Mouse (Mus musculus): ENCODE results near the gene Nek6. TPM values are rescaled to one million over a fixed set of nuclear protein-coding genes. Genes with fewer than 3 reads are reported as not detected.

Nek6 gene
- polyA plus RNA-seq, 1 experiment, result 3.3 TPM

- Histone ChIP-seq H3K4me3 (ENCODE audit: control insufficient read depth, low read depth, low read length) (no peak overlapping the region), H3K27ac (ENCODE audit: control insufficient read depth, insufficient read depth, low read depth, low read length) (no peak overlapping the region), H3K4me1 (ENCODE audit: control insufficient read depth, insufficient read depth, low read length) (no peaks in the 10 kb centered on the region), H3K27me3 (ENCODE audit: control insufficient read depth, insufficient read depth, low read length) (no peaks in the 10 kb centered on the region), H3K36me3 (ENCODE audit: control insufficient read depth, insufficient read depth, low read length) (no peaks in the 10 kb centered on the region)
- TF ChIP-seq CTCF (IDR thresholded peaks at IDR 0.05; ENCODE audit: control insufficient read depth, insufficient read depth, insufficient replicate concordance, low read depth, low read length) (no peak), POLR2A (IDR thresholded peaks at IDR 0.05; ENCODE audit: control insufficient read depth, low read depth, low read length) (no peak)
Observed at GRCm38 (mm10) chr2:38578602-38579521, 67.4 kb downstream of the Nek6 start.

DNA sequence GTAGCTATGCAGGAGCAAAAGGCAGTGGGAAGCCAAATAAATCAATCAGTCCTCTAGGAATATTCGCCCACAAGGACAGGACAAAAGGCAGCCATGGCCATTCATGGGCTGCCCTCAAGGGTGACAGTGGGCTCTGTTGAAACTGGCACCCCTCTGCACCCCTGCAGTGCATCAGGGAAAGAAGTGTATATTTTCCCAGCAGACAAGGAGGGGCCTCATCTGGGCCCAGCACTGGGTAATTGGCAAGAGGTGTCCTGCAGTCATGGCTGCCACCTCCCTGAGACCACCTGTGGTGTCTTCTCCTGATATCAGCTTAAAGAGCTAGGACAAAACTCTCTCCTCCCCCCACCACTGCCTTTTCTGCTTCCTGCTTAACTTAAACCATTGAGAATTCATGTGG is 68.1 kb downstream of the Nek6 start:
- H3K27me3 ChIP-seq (ENCODE audit: control insufficient read depth, insufficient read depth, low read length), result no peaks in the 10 kb centered on the region
- no peaks in the 10 kb centered on the region for H3K36me3 ChIP-seq (ENCODE audit: control insufficient read depth, insufficient read depth, low read length)
- no peak overlapping the region for H3K4me3 ChIP-seq (ENCODE audit: control insufficient read depth, low read depth, low read length)
- H3K4me1 ChIP-seq (ENCODE audit: control insufficient read depth, insufficient read depth, low read length), result no peaks in the 10 kb centered on the region
- no peak overlapping the region for H3K27ac ChIP-seq (ENCODE audit: control insufficient read depth, insufficient read depth, low read depth, low read length)
- TF ChIP-seq POLR2A (IDR thresholded peaks at IDR 0.05; ENCODE audit: control insufficient read depth, low read depth, low read length), result no peak

DNA sequence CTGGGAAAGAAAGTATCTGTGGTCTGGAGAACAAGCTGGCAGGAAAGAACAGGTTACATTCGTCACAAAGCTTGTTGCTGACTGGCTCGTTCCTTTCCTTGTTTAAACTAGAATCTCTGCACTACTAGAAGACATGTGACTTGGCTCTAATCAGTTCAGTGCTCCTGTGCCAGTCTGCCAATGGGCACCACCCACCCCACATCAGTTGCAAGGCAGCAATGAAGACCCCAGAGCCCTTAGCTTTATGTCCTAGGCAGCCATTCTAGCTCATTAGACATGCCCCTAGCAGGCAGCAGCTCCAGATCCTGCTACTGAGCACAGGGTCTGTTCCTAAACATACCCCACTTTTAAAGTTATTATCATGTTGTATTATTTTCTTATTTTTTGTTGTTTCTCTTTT is 72.5 kb downstream of the Nek6 start:
- Histone ChIP-seq H3K27ac (ENCODE audit: control insufficient read depth, insufficient read depth, low read depth, low read length) (no peak overlapping the region), H3K4me1 (ENCODE audit: control insufficient read depth, insufficient read depth, low read length) (no peaks in the 10 kb centered on the region), H3K36me3 (ENCODE audit: control insufficient read depth, insufficient read depth, low read length) (no peaks in the 10 kb centered on the region), H3K4me3 (ENCODE audit: control insufficient read depth, low read depth, low read length) (no peak overlapping the region), H3K27me3 (ENCODE audit: control insufficient read depth, insufficient read depth, low read length) (no peaks in the 10 kb centered on the region)
- TF ChIP-seq POLR2A (IDR thresholded peaks at IDR 0.05; ENCODE audit: control insufficient read depth, low read depth, low read length) (no peak), CTCF (IDR thresholded peaks at IDR 0.05; ENCODE audit: control insufficient read depth, insufficient read depth, insufficient replicate concordance, low read depth, low read length) (no peak)

DNA sequence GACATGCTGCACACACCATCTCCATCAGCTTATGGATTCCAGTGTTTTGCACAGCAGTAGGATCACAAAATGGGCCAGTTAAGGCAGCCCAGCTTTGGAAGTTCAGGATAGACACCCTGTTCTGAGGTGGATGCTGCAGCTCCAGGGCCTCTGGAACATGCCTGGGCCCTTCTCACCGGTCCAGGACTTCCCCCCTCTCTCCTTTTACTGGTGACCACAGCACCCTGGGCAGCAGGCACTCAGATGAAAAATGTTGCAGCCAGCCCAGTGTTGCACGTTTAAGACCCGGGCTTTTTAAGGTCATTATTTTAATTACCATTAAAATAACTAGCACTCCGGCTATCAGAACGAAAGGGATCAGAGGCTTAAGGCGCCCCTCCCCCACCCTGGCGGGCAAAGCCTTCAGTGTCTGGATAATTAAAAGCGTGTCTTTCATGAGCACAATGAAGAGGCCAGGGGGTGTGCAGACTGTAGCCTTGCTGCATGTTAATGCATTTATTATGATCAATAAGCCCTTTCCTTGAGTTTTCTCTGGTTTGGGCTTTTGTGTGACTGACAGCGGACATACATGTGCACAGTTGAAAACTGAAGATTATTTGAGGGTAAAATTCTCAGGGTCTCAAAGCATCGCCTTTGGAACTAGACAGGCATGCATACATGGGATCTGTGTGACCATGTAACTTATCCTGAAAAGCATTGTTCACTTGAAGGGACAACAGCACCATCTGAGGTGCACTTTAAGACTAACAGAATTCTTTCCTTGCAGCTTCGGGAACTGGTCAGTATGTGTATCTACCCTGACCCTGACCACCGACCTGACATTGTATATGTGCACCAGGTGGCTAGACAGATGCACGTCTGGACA is 73.3 kb downstream of the Nek6 start:
- Histone ChIP-seq H3K27ac (ENCODE audit: control insufficient read depth, insufficient read depth, low read depth, low read length) (no peak overlapping the region), H3K4me3 (ENCODE audit: control insufficient read depth, low read depth, low read length) (no peak overlapping the region), H3K36me3 (ENCODE audit: control insufficient read depth, insufficient read depth, low read length) (no peaks in the 10 kb centered on the region; the same call in 1 of the 2 replicates), H3K27me3 (ENCODE audit: control insufficient read depth, insufficient read depth, low read length) (no peaks in the 10 kb centered on the region), H3K4me1 (ENCODE audit: control insufficient read depth, insufficient read depth, low read length) (no peaks in the 10 kb centered on the region)
- no peak for TF ChIP-seq POLR2A (IDR thresholded peaks at IDR 0.05; ENCODE audit: control insufficient read depth, low read depth, low read length)
- TF ChIP-seq CTCF (IDR thresholded peaks at IDR 0.05; ENCODE audit: control insufficient read depth, insufficient read depth, insufficient replicate concordance, low read depth, low read length), result no peak

DNA sequence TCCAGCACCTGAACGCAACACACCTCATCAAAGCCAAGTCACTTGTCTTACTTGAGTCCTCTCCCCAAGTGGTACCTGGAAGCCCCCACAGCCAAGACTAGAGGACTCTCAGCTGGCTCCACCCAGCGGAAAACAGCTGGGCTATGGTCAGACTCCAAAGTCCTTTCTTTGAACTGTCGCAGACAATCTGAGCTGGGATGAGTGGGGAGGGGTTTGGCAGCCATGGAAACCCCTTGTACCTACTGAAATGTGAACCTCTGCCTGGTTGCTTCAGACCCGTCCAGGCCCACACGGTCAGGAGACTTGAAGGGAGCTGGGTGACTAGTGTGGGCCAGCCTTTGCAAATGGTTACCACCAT is 73.9 kb downstream of the Nek6 start:
- no peaks in the 10 kb centered on the region for H3K27me3 ChIP-seq (ENCODE audit: control insufficient read depth, insufficient read depth, low read length)
- no peak overlapping the region for H3K27ac ChIP-seq (ENCODE audit: control insufficient read depth, insufficient read depth, low read depth, low read length)
- no peaks in the 10 kb centered on the region; the same call in none of the 2 replicates for H3K36me3 ChIP-seq (ENCODE audit: control insufficient read depth, insufficient read depth, low read length)
- no peak overlapping the region for H3K4me3 ChIP-seq (ENCODE audit: control insufficient read depth, low read depth, low read length)
- TF ChIP-seq POLR2A (IDR thresholded peaks at IDR 0.05; ENCODE audit: control insufficient read depth, low read depth, low read length) (no peak), CTCF (IDR thresholded peaks at IDR 0.05; ENCODE audit: control insufficient read depth, insufficient read depth, insufficient replicate concordance, low read depth, low read length) (no peak)
- H3K4me1 ChIP-seq (ENCODE audit: control insufficient read depth, insufficient read depth, low read length), result no peaks in the 10 kb centered on the region

DNA sequence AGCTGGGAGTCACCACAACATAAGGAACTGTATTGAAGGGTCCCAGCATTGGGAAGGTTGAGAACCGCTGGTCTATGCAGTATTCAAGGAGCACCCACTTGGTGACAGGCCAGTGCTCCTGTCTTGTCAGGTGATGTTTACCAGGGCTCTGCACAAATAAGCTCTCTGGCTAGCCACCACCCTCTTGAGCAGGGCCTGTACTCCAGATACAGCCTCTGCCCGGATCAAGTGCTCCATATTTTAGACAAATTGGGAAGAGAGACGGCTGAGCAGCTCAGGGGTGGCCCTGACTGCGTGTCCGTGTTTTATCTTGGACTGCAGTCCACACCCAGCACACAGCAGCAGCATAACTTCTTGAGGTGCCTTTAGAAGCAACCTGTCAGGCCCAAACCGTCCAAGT is 75.3 kb downstream of the Nek6 start:
- Histone ChIP-seq H3K4me1 (ENCODE audit: control insufficient read depth, insufficient read depth, low read length) (no peaks in the 10 kb centered on the region), H3K36me3 (ENCODE audit: control insufficient read depth, insufficient read depth, low read length) (no peaks in the 10 kb centered on the region; the same call in none of the 2 replicates), H3K27ac (ENCODE audit: control insufficient read depth, insufficient read depth, low read depth, low read length) (no peak overlapping the region), H3K27me3 (ENCODE audit: control insufficient read depth, insufficient read depth, low read length) (no peaks in the 10 kb centered on the region), H3K4me3 (ENCODE audit: control insufficient read depth, low read depth, low read length) (no peak overlapping the region)
- TF ChIP-seq CTCF (IDR thresholded peaks at IDR 0.05; ENCODE audit: control insufficient read depth, insufficient read depth, insufficient replicate concordance, low read depth, low read length), result no peak
- TF ChIP-seq POLR2A (IDR thresholded peaks at IDR 0.05; ENCODE audit: control insufficient read depth, low read depth, low read length), result no peak

DNA sequence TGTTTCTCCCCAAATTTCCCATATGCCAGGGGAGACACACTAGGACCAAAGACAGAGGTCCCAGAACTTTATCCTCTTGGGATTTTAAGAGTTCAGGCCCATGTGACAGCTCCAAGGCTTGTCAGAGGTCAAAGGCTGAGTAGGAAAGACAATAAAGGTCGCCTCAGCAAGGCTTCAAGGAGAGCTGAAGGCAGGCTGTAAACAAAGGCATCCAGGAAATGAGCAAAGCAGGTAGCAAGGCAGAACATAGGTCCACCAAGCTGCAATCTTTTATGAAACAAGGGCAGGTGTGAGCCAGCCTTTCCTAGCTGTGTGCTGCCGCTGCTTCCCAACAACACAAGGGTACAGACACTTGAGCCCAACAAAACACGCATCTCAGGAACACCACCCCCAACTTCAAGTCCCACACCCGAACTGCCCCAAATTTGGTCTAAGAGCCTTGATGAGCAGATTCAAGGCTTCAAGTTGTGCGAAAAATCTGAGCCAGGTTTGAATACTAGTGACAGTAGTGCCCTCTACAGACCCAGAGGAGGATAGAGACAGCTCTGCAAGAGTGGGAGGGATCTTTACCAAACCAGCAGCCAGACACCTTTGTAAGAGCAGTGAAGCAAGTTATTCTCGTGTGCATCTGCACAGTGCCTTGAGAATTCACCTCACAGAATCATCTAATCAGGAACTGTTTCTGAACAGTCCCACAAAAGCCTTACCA is 80.5 kb downstream of the Nek6 start:
- no peaks in the 10 kb centered on the region; the same call in none of the 2 replicates for H3K36me3 ChIP-seq (ENCODE audit: control insufficient read depth, insufficient read depth, low read length)
- no peaks in the 10 kb centered on the region for H3K27me3 ChIP-seq (ENCODE audit: control insufficient read depth, insufficient read depth, low read length)
- H3K4me3 ChIP-seq (ENCODE audit: control insufficient read depth, low read depth, low read length), result no peak overlapping the region
- no peaks in the 10 kb centered on the region for H3K4me1 ChIP-seq (ENCODE audit: control insufficient read depth, insufficient read depth, low read length)
- TF ChIP-seq POLR2A (IDR thresholded peaks at IDR 0.05; ENCODE audit: control insufficient read depth, low read depth, low read length) (no peak), CTCF (IDR thresholded peaks at IDR 0.05; ENCODE audit: control insufficient read depth, insufficient read depth, insufficient replicate concordance, low read depth, low read length) (no peak)
- no peak overlapping the region for H3K27ac ChIP-seq (ENCODE audit: control insufficient read depth, insufficient read depth, low read depth, low read length)
